Mouse (Mus musculus): ENCODE measurements around the gene Fam118a.

The Fam118a gene

GRCm38 (mm10) chr15:85072651-85073050, 43.9 kb downstream of the Fam118a start:
- DNase-seq, result no peak

GRCm38 (mm10) chr15:85085641-85086040, 56.9 kb downstream of the Fam118a start:
- DNase-seq, result no peak
